Mouse (Mus musculus) embryonic facial prominence, embryonic 15.5 days (tissue): ENCODE data around the gene Tbc1d16. TPM values are rescaled to one million over a fixed set of nuclear protein-coding genes. Genes with fewer than 3 reads are reported as not detected.
A peak's percentile ranks its signal among the peaks of the same experiment; 100 is the strongest.

Experiments used
- ATAC-seq: fragments of 200-750 bp; cut with Nextera tagmentation; 2 replicates; pipeline ENCODE4 v1.8.0; 2017; ENCODE audit warnings: low read depth, moderate TSS enrichment; ENCODE audit not compliant: insufficient number of reproducible peaks, low FRiP score, low TSS enrichment
- H3K27ac ChIP-seq: fragments of 300-500 bp; sonication (generic); replicated peaks from 2 replicates; pipeline ENCODE4 v1.5.1; 2015; ENCODE audit warnings: mild to moderate bottlenecking, inconsistent platforms
- H3K27me3 ChIP-seq: fragments of 300-500 bp; sonication (generic); 2 replicates; pipeline ENCODE4 v1.6.1; 2015; ENCODE audit warnings: inconsistent platforms
- H3K36me3 ChIP-seq: fragments of 300-500 bp; sonication (generic); 2 replicates; pipeline ENCODE4 v1.6.1; 2015; ENCODE audit warnings: mild to moderate bottlenecking, inconsistent platforms
- H3K4me1 ChIP-seq: fragments of 300-500 bp; sonication (generic); 2 replicates; pipeline ENCODE4 v1.6.1; 2015; ENCODE audit warnings: inconsistent platforms
- H3K4me2 ChIP-seq: fragments of 300-500 bp; sonication (generic); replicated peaks from 2 replicates; pipeline ENCODE4 v1.6.1; 2015; ENCODE audit warnings: mild to moderate bottlenecking, inconsistent platforms
- H3K4me3 ChIP-seq: fragments of 300-500 bp; sonication (generic); replicated peaks from 2 replicates; pipeline ENCODE4 v1.5.1; 2015; ENCODE audit warnings: mild to moderate bottlenecking, inconsistent platforms
- H3K9ac ChIP-seq: fragments of 300-500 bp; sonication (generic); 2 replicates; pipeline ENCODE4 v1.6.1; 2015; ENCODE audit warnings: inconsistent platforms
- H3K9me3 ChIP-seq: fragments of 300-500 bp; sonication (generic); replicated peaks from 2 replicates; pipeline ENCODE4 v1.6.1; 2016; ENCODE audit warnings: inconsistent platforms
- WGBS: fragments of 180-500 bp; shearing (Covaris S2); methylation state at CpG from one replicate; pipeline ENCODE4 v1.1.7; 2015; 5-methylcytosine and 5-hydroxymethylcytosine counted together
- polyA plus RNA-seq: library from polyadenylated mRNA; unstranded; fragments of >200 nt; fragmentation: Nextera tagmentation; extraction: Ambion mirVana; gene quantifications from 2 replicates; pipeline ENCODE4 v1.2.1, GENCODE M21; 2015

Tbc1d16 gene
- polyA plus RNA-seq, 1 experiment from 2014 or later: 15.3 TPM

GRCm38 (mm10) chr11:119165995-119166394 lies 62.3 kb downstream of the Tbc1d16 start:
- Histone ChIP-seq H3K4me2 (no peak overlapping the region), H3K36me3 (no peaks in the 10 kb centered on the region), H3K4me1 (peaks cover 5% of the 10 kb centered on the region; the same call in 1 of the 2 replicates), H3K27ac (no peak overlapping the region), H3K4me3 (no peak overlapping the region), H3K27me3 (no peaks in the 10 kb centered on the region), H3K9ac (no peak overlapping the region), H3K9me3 (no peaks in the 10 kb centered on the region)
- WGBS: 78% methylated on average over 10 of the region's 10 CpGs
- no peak for ATAC-seq

DNA sequence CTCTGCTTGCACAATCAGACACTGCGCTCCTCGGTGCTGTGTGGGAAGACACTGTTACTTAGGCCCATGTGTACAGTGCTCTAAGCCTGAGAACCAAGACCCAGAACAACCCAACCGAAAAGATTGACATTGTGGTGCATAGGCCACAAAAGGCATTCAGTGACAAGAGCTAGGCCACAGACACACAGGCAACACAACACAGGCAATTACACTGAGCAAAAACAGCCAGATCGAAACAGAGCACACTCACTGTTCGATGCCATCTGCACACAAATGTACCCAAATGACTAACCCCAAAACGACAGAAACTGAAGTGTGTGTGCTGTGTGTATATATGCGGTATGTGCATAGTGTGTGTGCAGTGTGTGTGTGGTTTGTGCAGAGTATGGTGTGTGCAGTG lies 63.9 kb downstream of the Tbc1d16 start:
- Histone ChIP-seq H3K4me1 (peaks cover 8% of the 10 kb centered on the region; the same call in 1 of the 2 replicates), H3K4me3 (no peak overlapping the region), H3K36me3 (no peaks in the 10 kb centered on the region), H3K9me3 (no peaks in the 10 kb centered on the region), H3K27me3 (no peaks in the 10 kb centered on the region), H3K4me2 (no peak overlapping the region), H3K9ac (no peak overlapping the region), H3K27ac (no peak overlapping the region)
- no peak for ATAC-seq
- WGBS: 88% methylated on average over 7 of the region's 7 CpGs

DNA sequence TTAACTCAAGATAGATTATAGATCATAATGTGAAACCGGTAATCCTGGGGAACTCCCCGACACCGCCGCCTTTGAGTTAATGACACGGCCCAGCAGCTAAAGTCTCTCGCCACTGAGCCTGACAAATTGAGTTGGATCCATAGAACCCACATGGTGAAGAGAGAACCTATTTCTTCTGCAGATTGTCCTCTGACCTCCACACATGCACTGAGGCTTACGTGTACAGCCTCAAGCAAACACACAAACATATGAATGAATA lies 64.6 kb downstream of the Tbc1d16 start:
- WGBS: 84% methylated on average over 7 of the region's 7 CpGs

GRCm38 (mm10) chr11:119162959-119163733 lies 65.2 kb downstream of the Tbc1d16 start:
- no peak overlapping the region for H3K4me2 ChIP-seq
- no peak overlapping the region for H3K9ac ChIP-seq
- H3K36me3 ChIP-seq: no peaks in the 10 kb centered on the region
- peaks cover 21% of the 10 kb centered on the region for H3K4me1 ChIP-seq
- ATAC-seq: no peak
- no peaks in the 10 kb centered on the region for H3K9me3 ChIP-seq
- no peaks in the 10 kb centered on the region for H3K27me3 ChIP-seq
- H3K27ac ChIP-seq: no peak overlapping the region; the same call in 1 of the 2 replicates
- 73% methylated on average over 22 of the region's 22 CpGs for WGBS
- no peak overlapping the region for H3K4me3 ChIP-seq

More for the DNA sequence above, 64.6 kb downstream of the Tbc1d16 start:
- Histone ChIP-seq H3K9ac (no peak overlapping the region), H3K4me3 (no peak overlapping the region), H3K27me3 (no peaks in the 10 kb centered on the region), H3K4me2 (no peak overlapping the region), H3K27ac (no peak overlapping the region), H3K9me3 (no peaks in the 10 kb centered on the region), H3K4me1 (peaks cover 16% of the 10 kb centered on the region), H3K36me3 (no peaks in the 10 kb centered on the region)
- no peak for ATAC-seq

DNA sequence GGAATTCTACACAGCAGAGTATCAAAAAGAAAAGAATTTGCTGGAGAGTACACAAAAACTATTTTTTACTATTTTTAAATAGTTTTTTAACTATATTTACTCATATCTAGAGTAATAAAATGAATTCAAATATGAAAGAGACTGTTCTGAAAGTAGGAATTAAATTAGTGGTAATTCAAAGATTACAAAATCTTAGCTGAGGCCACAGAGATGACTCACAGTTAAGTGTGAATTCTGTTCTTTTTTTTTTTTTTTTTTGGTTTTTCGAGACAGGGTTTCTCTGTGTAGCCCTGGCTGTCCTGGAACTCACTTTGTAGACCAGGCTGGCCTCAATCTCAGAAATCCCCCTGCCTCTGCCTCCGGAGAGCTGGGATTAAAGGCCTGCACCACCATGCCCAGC lies 66.6 kb downstream of the Tbc1d16 start:
- peaks cover 36% of the 10 kb centered on the region for H3K4me1 ChIP-seq
- H3K27me3 ChIP-seq: no peaks in the 10 kb centered on the region
- H3K9ac ChIP-seq: no peak overlapping the region
- no peak overlapping the region for H3K4me2 ChIP-seq
- no peaks in the 10 kb centered on the region for H3K36me3 ChIP-seq
- no peaks in the 10 kb centered on the region for H3K9me3 ChIP-seq
- WGBS: 86% methylated on average over 2 of the region's 2 CpGs
- H3K4me3 ChIP-seq: no peak overlapping the region
- no peak overlapping the region for H3K27ac ChIP-seq
- no peak for ATAC-seq

GRCm38 (mm10) chr11:119160050-119160449 lies 68.2 kb downstream of the Tbc1d16 start:
- Histone ChIP-seq H3K4me3 (no peak overlapping the region), H3K27ac (no peak overlapping the region), H3K9ac (no peak overlapping the region), H3K4me1 (peaks cover 39% of the 10 kb centered on the region), H3K27me3 (peaks cover 6% of the 10 kb centered on the region; the same call in 1 of the 2 replicates), H3K4me2 (no peak overlapping the region), H3K9me3 (no peaks in the 10 kb centered on the region), H3K36me3 (0 out of 2 replicates have a peak, but pooled peaks cover 9% of the 10 kb centered on the region)
- WGBS: 83% methylated on average over 5 of the region's 5 CpGs
- ATAC-seq: no peak

DNA sequence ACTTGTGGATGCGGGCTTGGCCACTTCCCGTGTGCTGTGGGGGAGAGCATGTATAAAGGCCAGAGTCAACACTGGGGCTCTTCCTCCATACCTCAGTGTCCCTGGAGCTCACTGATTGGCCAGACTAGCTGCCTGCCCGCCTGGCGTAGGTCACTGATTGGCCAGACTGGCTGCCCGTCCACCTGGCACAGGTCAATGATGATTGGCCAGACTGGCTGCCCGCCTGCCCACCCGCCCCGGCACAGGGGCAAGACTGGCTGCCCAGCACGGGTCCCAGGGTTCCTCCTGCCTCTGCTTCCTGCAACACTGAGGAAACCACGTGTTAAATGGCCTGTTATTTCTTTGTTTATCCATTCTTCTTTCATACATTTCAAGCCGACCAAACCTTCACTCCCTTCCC lies 68.8 kb downstream of the Tbc1d16 start:
- Histone ChIP-seq H3K4me3 (no peak overlapping the region), H3K27ac (no peak overlapping the region), H3K36me3 (peaks cover 14% of the 10 kb centered on the region; the same call in 1 of the 2 replicates), H3K4me1 (peaks cover 39% of the 10 kb centered on the region), H3K27me3 (peaks cover 6% of the 10 kb centered on the region; the same call in 1 of the 2 replicates), H3K4me2 (no peak overlapping the region), H3K9ac (no peak overlapping the region), H3K9me3 (no peaks in the 10 kb centered on the region)
- 43% methylated on average over 11 of the region's 11 CpGs for WGBS
- ATAC-seq: no peak

GRCm38 (mm10) chr11:119157377-119158189 lies 70.7 kb downstream of the Tbc1d16 start:
- Histone ChIP-seq H3K4me1 (peaks cover 34% of the 10 kb centered on the region), H3K9ac (no peak overlapping the region), H3K36me3 (peaks cover 31% of the 10 kb centered on the region; the same call in 1 of the 2 replicates), H3K9me3 (no peaks in the 10 kb centered on the region), H3K27me3 (peaks cover 6% of the 10 kb centered on the region; the same call in 1 of the 2 replicates), H3K4me2 (0 out of 2 replicates have a peak overlapping the region, but pooled peaks have one; percentile 4), H3K4me3 (no peak overlapping the region), H3K27ac (no peak overlapping the region)
- ATAC-seq: no peak
- WGBS: 27% methylated on average over 20 of the region's 20 CpGs

GRCm38 (mm10) chr11:119156481-119157254 lies 71.6 kb downstream of the Tbc1d16 start:
- Histone ChIP-seq H3K4me1 (peaks cover 34% of the 10 kb centered on the region), H3K9ac (no peak overlapping the region), H3K4me2 (0 out of 2 replicates have a peak overlapping the region, but pooled peaks have one; percentile 4), H3K27ac (no peak overlapping the region), H3K4me3 (no peak overlapping the region), H3K36me3 (peaks cover 33% of the 10 kb centered on the region; the same call in 1 of the 2 replicates), H3K9me3 (no peaks in the 10 kb centered on the region), H3K27me3 (peaks cover 6% of the 10 kb centered on the region; the same call in 1 of the 2 replicates)
- WGBS: 43% methylated on average over 24 of the region's 24 CpGs
- no peak for ATAC-seq

DNA sequence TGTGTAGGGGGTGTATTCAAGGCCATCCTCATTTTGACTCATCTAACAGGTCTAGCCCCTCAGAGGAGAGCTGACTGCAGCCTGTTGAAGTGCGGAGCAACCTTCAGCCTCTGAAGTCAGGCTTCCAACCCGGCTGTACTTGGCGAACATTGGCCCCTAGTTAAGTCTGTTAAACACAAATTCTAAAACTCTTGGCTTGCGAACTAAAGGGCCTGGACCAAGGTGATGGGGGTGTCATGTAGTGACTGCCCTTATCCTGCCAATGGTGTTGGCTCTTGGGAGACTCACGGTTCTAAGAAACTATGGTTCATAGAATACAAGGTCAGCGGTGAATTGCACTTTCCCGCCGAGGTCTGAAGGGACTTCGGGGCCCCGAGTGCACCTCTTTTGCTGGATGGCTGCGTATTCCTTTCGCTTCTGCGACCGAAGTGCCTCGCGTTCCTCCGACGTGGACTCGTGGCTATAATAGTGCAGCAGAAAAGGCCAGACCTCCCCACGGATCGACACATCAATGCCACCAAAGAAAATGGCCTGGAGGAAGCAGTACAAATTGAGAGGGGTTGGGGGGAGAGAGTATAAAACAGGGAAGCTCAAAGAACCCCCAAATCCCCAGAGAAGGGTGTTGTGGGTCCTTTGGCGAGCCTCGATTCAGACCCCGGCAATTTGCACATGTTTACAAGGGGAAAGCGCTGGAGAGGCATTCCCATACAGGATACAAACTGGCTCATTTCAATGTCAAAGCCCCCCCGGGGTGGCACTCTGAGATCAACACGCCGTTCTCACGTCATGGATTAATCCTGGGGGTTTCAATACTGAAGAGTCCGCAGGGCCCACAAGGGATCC lies 72.4 kb downstream of the Tbc1d16 start:
- H3K4me2 ChIP-seq: no peak overlapping the region

More for the DNA sequence above, 72.4 kb downstream of the Tbc1d16 start:
- Histone ChIP-seq H3K36me3 (peaks cover 33% of the 10 kb centered on the region; the same call in 1 of the 2 replicates), H3K9me3 (no peaks in the 10 kb centered on the region), H3K4me3 (no peak overlapping the region), H3K4me1 (peaks cover 34% of the 10 kb centered on the region), H3K27me3 (peaks cover 6% of the 10 kb centered on the region; the same call in 1 of the 2 replicates), H3K27ac (no peak overlapping the region), H3K9ac (no peak overlapping the region)
- 59% methylated on average over 30 of the region's 30 CpGs for WGBS
- no peak for ATAC-seq
